8 mouse cellular contexts compared by ENCODE assay signal in the genomic region with DNA sequence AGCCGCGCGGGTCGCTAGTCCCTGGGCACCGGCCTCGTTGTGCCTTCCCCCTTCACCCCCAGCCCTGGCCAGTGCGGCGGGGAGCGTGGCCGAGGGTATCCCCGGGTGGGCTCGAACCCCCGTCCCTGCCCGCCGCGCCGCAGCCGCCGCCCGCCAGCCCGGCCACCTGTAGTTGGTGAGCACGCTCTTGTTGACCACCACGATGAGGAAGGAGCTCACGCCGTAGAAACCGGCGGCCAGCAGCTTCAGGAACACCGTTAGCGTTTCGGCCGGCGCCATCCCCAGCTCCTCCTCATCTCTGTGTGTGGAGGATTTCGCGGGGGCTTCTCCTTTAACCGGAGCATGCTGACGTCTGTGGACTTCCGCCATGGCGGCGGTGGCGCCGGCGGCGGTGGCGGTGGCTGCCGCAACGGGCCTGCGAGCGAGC. TPM values are rescaled to one million over a fixed set of nuclear protein-coding genes. Genes with fewer than 3 reads are reported as not detected.
DNase-seq lines count a peak whose midpoint lies in the region; ATAC-seq lines count a peak whose summit lies in the region.

No protein-coding gene starts in this region.

- no peaks in the 10 kb centered on the region for H3K27me3 ChIP-seq in intestine, embryonic 15.5 days (replicated peaks)
- H3K27me3 ChIP-seq in midbrain, embryonic 10.5 days (ENCODE audit: low read depth, poor library complexity, severe bottlenecking): no peaks in the 10 kb centered on the region

- H3K27ac ChIP-seq in intestine, embryonic 15.5 days: peak overlapping the region; percentile 98
- H3K27ac ChIP-seq in midbrain, embryonic 10.5 days (replicated peaks): peak overlapping the region; percentile 99

- H3K4me2 ChIP-seq in intestine, embryonic 15.5 days (replicated peaks): peak overlapping the region; percentile 74

- peak; percentile 80 for DNase-seq in embryo, embryonic 11 days
- DNase-seq in gastrocnemius, postnatal 25 days: peak; percentile 65
- DNase-seq in left cerebral cortex, postnatal 4 days: peak; percentile 64
- DNase-seq in midbrain, embryonic 10.5 days (ENCODE audit: low spot score): peak; percentile 83
- peak; percentile 59 to 64 for DNase-seq in right cerebral cortex, postnatal 36 days (ENCODE audit: low spot score in 2 of 2)
- DNase-seq in yolk sac, embryonic 10.5 days (ENCODE audit: low spot score): peak; percentile 75

- ATAC-seq in activated CD4-positive, CD25-positive, alpha-beta regulatory T cell, adult 4 months: peak; percentile 67
- ATAC-seq in intestine, embryonic 15.5 days: peak; percentile 81

- no peaks in the 10 kb centered on the region for H3K36me3 ChIP-seq in intestine, embryonic 15.5 days
- peaks cover 18% of the 10 kb centered on the region for H3K36me3 ChIP-seq in midbrain, embryonic 10.5 days

- H3K4me1 ChIP-seq in intestine, embryonic 15.5 days (replicated peaks): no peaks in the 10 kb centered on the region
- H3K4me1 ChIP-seq in midbrain, embryonic 10.5 days: peaks cover 22% of the 10 kb centered on the region

- WGBS in intestine, embryonic 15.5 days: 0% methylated on average over 48 of the region's 48 CpGs
- under 1% methylated on average over 48 of the region's 48 CpGs for WGBS in midbrain, embryonic 10.5 days

- peak overlapping the region; percentile 96 for H3K4me3 ChIP-seq in intestine, embryonic 15.5 days (replicated peaks)
- peak overlapping the region; percentile 66 for H3K4me3 ChIP-seq in midbrain, embryonic 10.5 days

- H3K9me3 ChIP-seq in intestine, embryonic 15.5 days: no peaks in the 10 kb centered on the region
- H3K9me3 ChIP-seq in midbrain, embryonic 10.5 days (replicated peaks): no peaks in the 10 kb centered on the region

- H3K9ac ChIP-seq in intestine, embryonic 15.5 days: peak overlapping the region; percentile 97

- intact Hi-C loops in left cerebral cortex, postnatal 4 days (cut with DNase I): loop anchor here (10.0 kb wide), 1 partner anchor 100 kb away; the partner anchor contains the start of gene Oma1

RNA-seq across cellular contexts. Expression of gene Slc35d1, which starts 0.5 kb away (rescaled TPM):
- 10 to 100 TPM; 21.6 to 25.3 TPM for polyA plus RNA-seq in activated CD4-positive, CD25-positive, alpha-beta regulatory T cell, adult 4 months (2017; shearing (Covaris generic))
- 1 to 10 TPM; 5.2 to 5.4 TPM for total RNA-seq in gastrocnemius, postnatal 25 days (2021)
- 9.6 TPM in 2 replicates for polyA plus RNA-seq in intestine, embryonic 15.5 days (2015; fragmentation: Nextera tagmentation; extraction: Ambion mirVana)
- 10 to 100 TPM; 10.2 to 10.9 TPM for total RNA-seq in left cerebral cortex, postnatal 4 days (2021)
- polyA plus RNA-seq in midbrain, embryonic 10.5 days (2016; fragmentation: Nextera tagmentation; extraction: Ambion mirVana): 8.3 and 8.8 TPM in 2 replicates

Comparison
In these comparisons a context has a peak if more than half of its experiments do, and no peak if none do; other contexts are left out.
1. Peak in every context shown above with its lines: DNase-seq, ATAC-seq, H3K4me3 ChIP-seq and H3K27ac ChIP-seq.